Mouse (Mus musculus): ENCODE results near the gene Anapc15.

Anapc15 gene

DNA sequence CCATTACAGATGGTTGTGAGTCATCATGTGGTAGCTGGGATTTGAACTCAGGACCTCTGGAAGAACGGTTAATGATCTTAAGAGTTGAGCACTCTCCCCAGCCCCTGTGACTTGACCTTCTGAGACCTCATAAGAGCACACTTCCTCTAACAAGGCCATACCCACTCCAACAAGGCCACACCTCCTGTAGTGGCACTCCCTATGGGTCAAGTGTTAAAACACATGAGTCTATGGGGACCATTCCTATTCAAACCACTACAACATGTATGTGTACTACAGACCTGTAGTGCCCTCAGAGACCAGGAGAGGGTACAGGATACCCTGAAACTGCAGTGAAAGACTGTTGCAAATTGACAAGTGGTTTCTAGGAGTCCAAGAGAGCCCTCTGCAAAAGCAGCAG is 15.6 kb upstream of the Anapc15 start:
- no peak for DNase-seq (ENCODE audit: low spot score in 2 of 2)

- no peak for DNase-seq (ENCODE audit: low spot score in 2 of 2)
Measured at GRCm38 (mm10) chr7:101851689-101852088, 11.8 kb upstream of the Anapc15 start.

DNA sequence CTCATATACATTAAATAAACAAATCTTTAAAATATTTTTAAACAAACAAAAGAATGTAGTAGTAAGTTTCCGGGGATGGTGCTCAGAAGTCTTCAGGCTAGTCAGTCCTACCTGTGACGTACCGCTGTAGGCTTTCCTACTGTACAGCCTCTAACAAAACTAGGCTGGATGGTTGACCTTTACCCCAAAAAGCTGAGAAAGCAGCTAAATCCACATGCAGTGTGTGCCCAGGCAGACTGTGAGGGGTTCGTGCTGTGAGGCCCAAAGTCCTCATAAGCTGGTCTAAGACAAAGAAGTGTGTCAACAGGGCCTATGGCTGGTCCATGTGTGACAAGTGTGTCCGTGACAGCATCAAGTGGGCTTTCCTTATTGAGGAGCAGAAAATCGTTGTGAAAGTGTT is 10.7 kb upstream of the Anapc15 start:
- no peak for DNase-seq (ENCODE audit: low spot score in 2 of 2)

DNA sequence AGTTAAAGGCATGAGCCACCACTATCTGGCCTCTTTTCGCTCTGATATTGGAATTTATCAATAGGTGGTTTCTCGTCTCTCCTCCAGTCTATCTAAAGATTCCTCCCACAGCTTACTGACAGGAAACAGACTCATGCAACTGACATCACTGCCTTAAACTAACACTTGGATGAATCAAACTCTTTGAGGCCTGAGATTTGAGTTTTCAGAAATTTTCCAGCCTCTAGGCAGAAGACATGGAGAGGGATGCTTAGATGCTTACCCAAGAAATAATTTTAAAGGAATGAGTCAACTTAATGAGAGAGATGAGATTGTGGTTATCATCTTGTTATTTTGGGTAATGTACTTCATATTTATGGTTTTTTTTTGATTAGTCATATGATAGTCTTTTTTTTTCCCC is 9.7 kb upstream of the Anapc15 start:
- DNase-seq (ENCODE audit: low spot score in 2 of 2), result no peak

DNA sequence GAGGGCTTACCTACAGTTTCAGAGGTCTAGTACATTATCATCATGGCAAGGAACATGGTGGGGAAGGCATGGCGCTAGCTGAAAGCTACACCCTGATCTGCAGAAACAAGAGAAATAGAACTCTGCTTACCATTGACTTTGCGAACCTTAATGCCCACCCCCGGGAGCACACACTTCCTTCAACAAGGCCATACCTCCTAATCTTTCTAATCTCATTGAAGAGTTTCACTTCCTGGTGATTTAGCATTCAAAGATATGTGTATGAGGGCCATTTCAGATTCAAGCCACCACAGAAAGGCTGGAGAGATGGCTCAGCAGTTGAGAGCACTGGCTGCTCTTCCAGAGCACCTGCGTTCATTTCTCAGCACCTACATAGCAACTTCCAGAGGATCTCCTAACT is 6.4 kb upstream of the Anapc15 start, which contains the start of gene Folr2:
Folr2 (minus strand) TSS at position 101 of the 400 bp plus-strand sequence.
- no peak for DNase-seq (ENCODE audit: low spot score in 2 of 2)

DNA sequence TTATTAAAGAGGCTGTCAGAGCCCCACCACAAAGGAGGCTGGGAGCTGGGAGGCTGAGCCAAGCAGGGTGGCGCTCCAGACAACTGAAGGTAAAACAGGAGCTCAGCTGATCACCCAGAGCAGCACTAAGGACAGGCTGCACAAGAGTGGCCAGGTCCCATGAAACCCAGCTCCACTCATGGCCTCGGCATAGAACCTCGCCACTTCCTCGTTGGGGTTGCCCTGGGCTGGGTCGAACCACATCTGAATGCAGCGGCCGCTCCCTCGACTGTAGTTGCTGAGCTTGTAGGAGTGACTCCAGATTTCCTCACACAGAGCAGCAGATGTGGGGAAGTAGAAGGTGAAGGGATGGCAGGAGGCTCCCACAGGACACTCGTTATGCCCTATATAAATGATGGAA is 5.2 kb upstream of the Anapc15 start:
- no peak for DNase-seq (ENCODE audit: low spot score in 2 of 2)

GRCm38 (mm10) chr7:101860978-101861377 is 2.5 kb upstream of the Anapc15 start:
- DNase-seq (ENCODE audit: low spot score in 2 of 2), result no peak

DNA sequence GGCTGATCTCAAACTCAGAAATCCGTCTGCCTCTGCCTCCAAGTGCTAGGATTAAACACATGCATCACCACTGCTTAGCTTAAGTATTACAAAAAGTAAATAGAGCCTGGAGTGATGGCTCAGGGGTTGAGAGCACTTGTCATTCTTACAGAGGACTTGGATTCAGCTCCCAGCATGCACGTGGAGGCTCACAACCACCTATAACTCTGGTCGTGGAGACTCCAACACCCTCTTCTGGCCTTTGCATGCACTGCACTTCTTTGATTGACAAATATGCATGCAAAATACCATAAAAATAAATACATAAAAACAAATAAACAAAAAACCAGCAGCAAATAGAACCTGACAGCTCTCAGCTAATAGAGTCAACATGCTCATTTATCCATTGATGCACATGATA is 1.2 kb upstream of the Anapc15 start:
- no peak for DNase-seq (ENCODE audit: low spot score in 2 of 2)

DNA sequence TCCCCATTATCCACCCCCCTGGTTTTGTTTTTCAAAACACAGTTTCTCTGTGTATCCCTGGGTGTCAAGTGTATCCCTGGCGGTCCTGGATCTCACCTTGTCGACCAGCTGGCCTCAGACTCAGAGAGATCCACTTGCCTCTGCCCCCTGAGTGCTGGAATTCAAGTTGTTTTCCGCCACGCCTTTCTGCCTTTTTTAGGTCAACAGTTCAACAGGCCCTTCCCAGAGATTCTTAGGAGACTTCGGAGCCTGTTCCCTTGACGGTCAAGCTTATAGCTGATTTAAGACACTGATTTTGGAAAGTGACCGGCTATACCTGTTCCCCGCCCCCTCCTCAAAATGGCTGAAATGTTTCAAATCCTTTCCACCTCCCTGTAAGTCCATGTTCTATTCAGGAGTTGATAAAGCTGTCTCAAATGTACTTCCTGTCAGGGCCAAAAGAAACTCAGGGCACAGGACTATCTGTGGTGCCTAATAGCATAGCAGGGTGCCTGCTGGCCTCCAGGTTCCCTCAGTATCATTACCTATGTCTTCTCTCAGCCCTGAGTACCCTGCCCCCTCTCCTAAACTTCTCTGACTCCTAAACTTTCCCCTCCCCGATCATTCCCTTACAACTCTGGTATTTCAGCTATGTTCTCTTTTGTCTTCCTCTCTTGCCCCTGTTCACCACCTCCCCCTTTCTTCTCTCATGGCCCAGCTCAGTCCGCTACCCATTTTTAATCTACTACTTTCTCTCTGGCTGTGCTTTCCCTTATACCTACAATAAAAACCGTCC is 3.2 kb downstream of the Anapc15 start:
- no peak for DNase-seq (ENCODE audit: low spot score in 2 of 2)

DNA sequence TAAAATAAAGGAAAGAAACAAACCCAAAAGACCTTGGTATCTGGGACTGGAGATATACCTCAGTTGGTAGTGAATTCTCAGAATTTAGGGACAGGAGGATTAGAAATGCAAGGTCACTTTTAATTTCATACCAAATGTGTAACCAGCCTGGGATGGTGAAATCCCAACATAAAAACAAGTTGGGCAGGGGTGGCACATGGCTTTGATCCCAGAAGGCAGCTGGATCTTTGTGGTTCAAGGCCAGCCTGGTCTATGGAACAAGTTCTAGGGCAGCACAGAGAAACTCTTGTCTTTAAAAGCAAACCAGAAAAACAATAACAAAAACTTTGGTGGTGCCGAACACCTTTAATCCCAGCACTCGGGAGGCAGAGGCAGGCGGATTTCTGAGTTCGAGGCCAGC is 4.0 kb downstream of the Anapc15 start:
- no peak for DNase-seq (ENCODE audit: low spot score in 2 of 2)

- no peak for DNase-seq (ENCODE audit: low spot score in 2 of 2)
Measured at GRCm38 (mm10) chr7:101868241-101869162, 5.0 kb downstream of the Anapc15 start.

- DNase-seq (ENCODE audit: low spot score in 2 of 2), result no peak
Measured at GRCm38 (mm10) chr7:101869163-101869500, 5.6 kb downstream of the Anapc15 start.

GRCm38 (mm10) chr7:101870629-101871028 is 7.1 kb downstream of the Anapc15 start, which contains the start of gene Folr1:
Folr1 (minus strand) TSS chr7:101870788.
- DNase-seq (ENCODE audit: low spot score in 2 of 2), result no peak

GRCm38 (mm10) chr7:101871296-101871695 is 7.8 kb downstream of the Anapc15 start:
- no peak for DNase-seq (ENCODE audit: low spot score in 2 of 2)

- DNase-seq (ENCODE audit: low spot score in 2 of 2), result no peak
Measured at GRCm38 (mm10) chr7:101875978-101876377, 12.5 kb downstream of the Anapc15 start.

GRCm38 (mm10) chr7:101880855-101881254 is 17.3 kb downstream of the Anapc15 start:
- no peak for DNase-seq (ENCODE audit: low spot score in 2 of 2)

GRCm38 (mm10) chr7:101882413-101883154 is 19.1 kb downstream of the Anapc15 start:
- DNase-seq (ENCODE audit: low spot score in 2 of 2), result peak in 1 of 2 experiments; percentile 48

DNA sequence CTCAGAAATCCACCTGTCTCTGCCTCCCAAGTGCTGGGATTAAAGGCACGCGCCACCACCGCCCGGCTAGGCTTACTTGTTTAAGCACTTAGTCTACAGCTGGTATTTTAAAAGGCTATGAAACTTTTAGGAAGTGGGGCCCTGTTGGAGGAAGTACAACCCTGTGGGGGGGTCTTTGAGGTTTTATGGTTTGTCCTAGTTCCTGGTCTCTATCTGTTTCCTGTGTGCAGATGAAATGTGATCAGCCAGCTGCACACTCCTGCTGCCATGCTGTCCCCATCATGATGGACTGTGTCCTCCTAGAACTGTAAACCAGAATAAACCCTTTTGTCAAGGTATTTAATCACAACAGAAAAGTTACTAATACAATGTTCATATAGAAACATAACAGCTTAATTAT is 20.6 kb downstream of the Anapc15 start:
- DNase-seq (ENCODE audit: low spot score in 2 of 2), result no peak

DNA sequence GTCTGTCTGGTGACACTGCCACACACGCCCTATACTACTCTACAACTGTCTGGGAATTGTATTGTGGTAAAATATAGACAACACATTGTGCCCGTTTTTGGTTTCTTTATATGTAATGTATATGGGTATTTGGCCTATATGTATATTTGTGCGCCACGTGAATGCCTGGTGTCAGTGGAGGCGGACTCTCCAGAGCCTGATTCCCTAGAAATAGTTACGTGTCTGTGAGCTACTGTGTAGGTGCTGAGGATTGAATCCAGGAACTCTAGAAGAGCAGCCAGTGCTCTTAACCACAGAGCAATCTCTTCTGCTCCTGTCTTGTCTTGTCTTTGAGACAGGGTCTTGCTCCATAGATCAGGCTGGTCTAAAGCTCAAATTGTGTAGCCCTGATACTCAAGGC is 22.8 kb downstream of the Anapc15 start:
- no peak for DNase-seq (ENCODE audit: low spot score in 2 of 2)

GRCm38 (mm10) chr7:101888460-101888859 is 24.9 kb downstream of the Anapc15 start:
- no peak for DNase-seq (ENCODE audit: low spot score in 2 of 2)

DNA sequence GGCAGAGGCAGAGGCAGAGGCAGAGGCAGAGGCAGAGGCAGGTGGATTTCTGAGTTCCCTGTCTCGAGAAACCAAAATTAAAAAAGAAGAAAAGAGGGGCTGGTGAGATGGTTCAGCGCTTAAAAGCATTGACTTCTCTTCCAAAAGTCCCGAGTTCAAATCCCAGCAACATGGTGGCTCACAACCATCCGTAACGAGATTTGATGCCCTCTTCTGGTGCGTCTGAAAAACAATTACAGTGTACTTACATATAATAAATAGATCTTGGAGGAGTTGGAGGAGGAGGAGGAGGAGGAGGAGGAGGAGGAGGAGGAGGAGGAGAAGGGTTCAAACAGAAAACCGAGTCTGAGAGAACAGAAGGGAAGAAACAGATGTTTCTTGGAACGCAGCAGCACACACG is 32.2 kb downstream of the Anapc15 start:
- no peak for DNase-seq (ENCODE audit: low spot score in 2 of 2)

Measured in right cerebral cortex, postnatal 36 days (tissue).